Mouse (Mus musculus) CH12.LX (cell line): Measurements from ENCODE around the gene Mrln.

Source experiments
- CTCF ChIP-seq, 2 experiments: IDR thresholded peaks in 1 of 2; conservative IDR thresholded peaks in 1 of 2; 2 replicates each; pipeline ENCODE4 v1.5.1; 2011 to 2012; ENCODE audit warnings: low read depth in 2 of 2, low read length in 2 of 2, improper control_type of control experiment in 1 of 2, inconsistent platforms in 1 of 2, mild to moderate bottlenecking in 1 of 2, moderate library complexity in 1 of 2
- E2F4 ChIP-seq: IDR thresholded peaks from 2 replicates; pipeline ENCODE4 v1.6.1; 2011; ENCODE audit warnings: low read depth, low read length, improper control_type of control experiment; ENCODE audit not compliant: insufficient replicate concordance
- EP300 ChIP-seq: IDR thresholded peaks from 2 replicates; pipeline ENCODE4 v1.6.1; 2011; ENCODE audit warnings: low read length, improper control_type of control experiment
- HCFC1 ChIP-seq: IDR thresholded peaks from 2 replicates; pipeline ENCODE4 v1.6.1; 2012; ENCODE audit warnings: low read depth, mild to moderate bottlenecking, inconsistent platforms, low read length, improper control_type of control experiment
- POLR2A ChIP-seq: IDR thresholded peaks from 2 replicates; pipeline ENCODE4 v1.6.1; 2011; ENCODE audit warnings: low read depth, mild to moderate bottlenecking, improper control_type of control experiment, low read length
- SIN3A ChIP-seq: IDR thresholded peaks from 2 replicates; pipeline ENCODE4 v1.6.1; 2012; ENCODE audit warnings: low read length, improper control_type of control experiment, inconsistent platforms

GRCm38 (mm10) chr10:70244921-70245558, 40.6 kb downstream of the Mrln start, which contains the start of gene Slc16a9:
- TF ChIP-seq SIN3A = no peak
- no peak for TF ChIP-seq CTCF (conservative IDR thresholded peaks at IDR 0.05 in 1 of 2, IDR thresholded peaks at IDR 0.05 in 1 of 2; ENCODE audit: low read depth in 2 of 2, low read length in 2 of 2)
- no peak for TF ChIP-seq EP300
- no peak for TF ChIP-seq E2F4
- TF ChIP-seq HCFC1 = no peak
- TF ChIP-seq POLR2A = no peak
